Mouse (Mus musculus): Measurements from ENCODE around the gene Fbxl7. TPM values are rescaled to one million over a fixed set of nuclear protein-coding genes. Genes with fewer than 3 reads are reported as not detected.

Gene Fbxl7
- polyA plus RNA-seq, 1 experiment from 2014 or later = 6.9 TPM

GRCm38 (mm10) chr15:26885979-26886378 lies 9.4 kb downstream of the Fbxl7 start:
- H3K9me3 ChIP-seq (replicated peaks; ENCODE audit: control insufficient read depth, low read length, poor library complexity, severe bottlenecking) = no peaks in the 10 kb centered on the region

GRCm38 (mm10) chr15:26880212-26880956 lies 15.0 kb downstream of the Fbxl7 start:
- no peak for ATAC-seq
- 75% methylated on average over 8 of the region's 8 CpGs for WGBS

More at GRCm38 (mm10) chr15:26885979-26886378, 9.4 kb downstream of the Fbxl7 start:
- Histone ChIP-seq H3K4me1 (ENCODE audit: control insufficient read depth, insufficient read depth, low read length) (no peaks in the 10 kb centered on the region), H3K4me2 (ENCODE audit: low read length) (no peak overlapping the region), H3K4me3 (ENCODE audit: low read depth, low read length) (no peak overlapping the region), H3K9ac (ENCODE audit: low read depth, low read length) (no peak overlapping the region), H3K27me3 (ENCODE audit: control insufficient read depth, insufficient read depth, low read depth, low read length) (no peaks in the 10 kb centered on the region), H3K36me3 (ENCODE audit: control insufficient read depth, insufficient read depth, low read length) (no peaks in the 10 kb centered on the region), H3K27ac (ENCODE audit: low read length) (no peak overlapping the region)
- no peak for ATAC-seq
- WGBS = 66% methylated on average over 2 of the region's 2 CpGs

GRCm38 (mm10) chr15:26875687-26876086 lies 19.7 kb downstream of the Fbxl7 start:
- H3K27me3 ChIP-seq (ENCODE audit: control insufficient read depth, insufficient read depth, low read depth, low read length) = no peaks in the 10 kb centered on the region
- no peak overlapping the region for H3K9ac ChIP-seq (ENCODE audit: low read depth, low read length)
- no peaks in the 10 kb centered on the region for H3K36me3 ChIP-seq (ENCODE audit: control insufficient read depth, insufficient read depth, low read length)
- 28% methylated on average over 4 of the region's 4 CpGs for WGBS
- ATAC-seq = peak; percentile 81
- H3K4me3 ChIP-seq (ENCODE audit: low read depth, low read length) = no peak overlapping the region
- H3K9me3 ChIP-seq (replicated peaks; ENCODE audit: control insufficient read depth, low read length, poor library complexity, severe bottlenecking) = no peaks in the 10 kb centered on the region
- H3K4me2 ChIP-seq (ENCODE audit: low read length) = no peak overlapping the region; the same call in 1 of the 2 replicates
- no peak overlapping the region for H3K27ac ChIP-seq (ENCODE audit: low read length)
- peaks cover 11% of the 10 kb centered on the region for H3K4me1 ChIP-seq (ENCODE audit: control insufficient read depth, insufficient read depth, low read length)

More at GRCm38 (mm10) chr15:26880212-26880956, 15.0 kb downstream of the Fbxl7 start:
- Histone ChIP-seq H3K27ac (ENCODE audit: low read length) (no peak overlapping the region), H3K9ac (ENCODE audit: low read depth, low read length) (no peak overlapping the region), H3K36me3 (ENCODE audit: control insufficient read depth, insufficient read depth, low read length) (no peaks in the 10 kb centered on the region), H3K9me3 (replicated peaks; ENCODE audit: control insufficient read depth, low read length, poor library complexity, severe bottlenecking) (no peaks in the 10 kb centered on the region), H3K4me1 (ENCODE audit: control insufficient read depth, insufficient read depth, low read length) (peaks cover 8% of the 10 kb centered on the region), H3K4me2 (ENCODE audit: low read length) (no peak overlapping the region), H3K27me3 (ENCODE audit: control insufficient read depth, insufficient read depth, low read depth, low read length) (no peaks in the 10 kb centered on the region), H3K4me3 (ENCODE audit: low read depth, low read length) (no peak overlapping the region)

- Histone ChIP-seq H3K27ac (ENCODE audit: low read length) (no peak overlapping the region), H3K4me2 (ENCODE audit: low read length) (no peak overlapping the region), H3K9me3 (replicated peaks; ENCODE audit: control insufficient read depth, low read length, poor library complexity, severe bottlenecking) (no peaks in the 10 kb centered on the region), H3K4me1 (ENCODE audit: control insufficient read depth, insufficient read depth, low read length) (peaks cover 11% of the 10 kb centered on the region), H3K27me3 (ENCODE audit: control insufficient read depth, insufficient read depth, low read depth, low read length) (no peaks in the 10 kb centered on the region), H3K9ac (ENCODE audit: low read depth, low read length) (no peak overlapping the region), H3K4me3 (ENCODE audit: low read depth, low read length) (no peak overlapping the region), H3K36me3 (ENCODE audit: control insufficient read depth, insufficient read depth, low read length) (no peaks in the 10 kb centered on the region)
- ATAC-seq = no peak
- 41% methylated on average over 1 of the region's 1 CpGs for WGBS
Measured at GRCm38 (mm10) chr15:26872234-26872633, 23.1 kb downstream of the Fbxl7 start.

- WGBS = 82% methylated on average over 3 of the region's 3 CpGs
- no peak overlapping the region for H3K4me2 ChIP-seq (ENCODE audit: low read length)
- no peak overlapping the region for H3K9ac ChIP-seq (ENCODE audit: low read depth, low read length)
- H3K4me1 ChIP-seq (ENCODE audit: control insufficient read depth, insufficient read depth, low read length) = peaks cover 4% of the 10 kb centered on the region
- no peak overlapping the region for H3K27ac ChIP-seq (ENCODE audit: low read length)
- H3K27me3 ChIP-seq (ENCODE audit: control insufficient read depth, insufficient read depth, low read depth, low read length) = no peaks in the 10 kb centered on the region
- ATAC-seq = no peak
- H3K9me3 ChIP-seq (replicated peaks; ENCODE audit: control insufficient read depth, low read length, poor library complexity, severe bottlenecking) = no peaks in the 10 kb centered on the region
- H3K36me3 ChIP-seq (ENCODE audit: control insufficient read depth, insufficient read depth, low read length) = no peaks in the 10 kb centered on the region
- H3K4me3 ChIP-seq (ENCODE audit: low read depth, low read length) = no peak overlapping the region
Measured at GRCm38 (mm10) chr15:26869197-26869596, 26.2 kb downstream of the Fbxl7 start.

GRCm38 (mm10) chr15:26867521-26867920 lies 27.9 kb downstream of the Fbxl7 start:
- Histone ChIP-seq H3K4me3 (ENCODE audit: low read depth, low read length) (no peak overlapping the region), H3K27me3 (ENCODE audit: control insufficient read depth, insufficient read depth, low read depth, low read length) (no peaks in the 10 kb centered on the region), H3K36me3 (ENCODE audit: control insufficient read depth, insufficient read depth, low read length) (no peaks in the 10 kb centered on the region), H3K9ac (ENCODE audit: low read depth, low read length) (no peak overlapping the region), H3K4me2 (ENCODE audit: low read length) (no peak overlapping the region), H3K9me3 (replicated peaks; ENCODE audit: control insufficient read depth, low read length, poor library complexity, severe bottlenecking) (no peaks in the 10 kb centered on the region), H3K27ac (ENCODE audit: low read length) (no peak overlapping the region), H3K4me1 (ENCODE audit: control insufficient read depth, insufficient read depth, low read length) (no peaks in the 10 kb centered on the region)
- no peak for ATAC-seq
- 83% methylated on average over 5 of the region's 5 CpGs for WGBS

- Histone ChIP-seq H3K27me3 (ENCODE audit: control insufficient read depth, insufficient read depth, low read depth, low read length) (no peaks in the 10 kb centered on the region), H3K9me3 (replicated peaks; ENCODE audit: control insufficient read depth, low read length, poor library complexity, severe bottlenecking) (no peaks in the 10 kb centered on the region), H3K36me3 (ENCODE audit: control insufficient read depth, insufficient read depth, low read length) (no peaks in the 10 kb centered on the region), H3K4me2 (ENCODE audit: low read length) (no peak overlapping the region), H3K4me1 (ENCODE audit: control insufficient read depth, insufficient read depth, low read length) (no peaks in the 10 kb centered on the region), H3K9ac (ENCODE audit: low read depth, low read length) (no peak overlapping the region), H3K4me3 (ENCODE audit: low read depth, low read length) (no peak overlapping the region), H3K27ac (ENCODE audit: low read length) (no peak overlapping the region)
- no peak for ATAC-seq
- 79% methylated on average over 2 of the region's 2 CpGs for WGBS
Measured at GRCm38 (mm10) chr15:26862173-26862572, 33.2 kb downstream of the Fbxl7 start.

- no peaks in the 10 kb centered on the region for H3K36me3 ChIP-seq (ENCODE audit: control insufficient read depth, insufficient read depth, low read length)
- H3K4me1 ChIP-seq (ENCODE audit: control insufficient read depth, insufficient read depth, low read length) = no peaks in the 10 kb centered on the region
- no peak for ATAC-seq
- no peak overlapping the region for H3K4me3 ChIP-seq (ENCODE audit: low read depth, low read length)
- WGBS = 51% methylated on average over 1 of the region's 1 CpGs
- no peak overlapping the region for H3K4me2 ChIP-seq (ENCODE audit: low read length)
- H3K27me3 ChIP-seq (ENCODE audit: control insufficient read depth, insufficient read depth, low read depth, low read length) = no peaks in the 10 kb centered on the region
- no peaks in the 10 kb centered on the region for H3K9me3 ChIP-seq (replicated peaks; ENCODE audit: control insufficient read depth, low read length, poor library complexity, severe bottlenecking)
- no peak overlapping the region for H3K9ac ChIP-seq (ENCODE audit: low read depth, low read length)
- no peak overlapping the region for H3K27ac ChIP-seq (ENCODE audit: low read length)
Measured at GRCm38 (mm10) chr15:26849626-26850025, 45.8 kb downstream of the Fbxl7 start.

GRCm38 (mm10) chr15:26842216-26842615 lies 53.2 kb downstream of the Fbxl7 start:
- Histone ChIP-seq H3K4me1 (ENCODE audit: control insufficient read depth, insufficient read depth, low read length) (no peaks in the 10 kb centered on the region), H3K4me3 (ENCODE audit: low read depth, low read length) (no peak overlapping the region), H3K27me3 (ENCODE audit: control insufficient read depth, insufficient read depth, low read depth, low read length) (no peaks in the 10 kb centered on the region), H3K9ac (ENCODE audit: low read depth, low read length) (no peak overlapping the region), H3K36me3 (ENCODE audit: control insufficient read depth, insufficient read depth, low read length) (no peaks in the 10 kb centered on the region), H3K27ac (ENCODE audit: low read length) (no peak overlapping the region), H3K4me2 (ENCODE audit: low read length) (no peak overlapping the region), H3K9me3 (replicated peaks; ENCODE audit: control insufficient read depth, low read length, poor library complexity, severe bottlenecking) (no peaks in the 10 kb centered on the region)
- 87% methylated on average over 6 of the region's 6 CpGs for WGBS
- no peak for ATAC-seq

All from midbrain, embryonic 16.5 days (tissue).